Mouse (Mus musculus) midbrain, embryonic 11.5 days (tissue): ENCODE results near the gene Gm26602. TPM values are rescaled to one million over a fixed set of nuclear protein-coding genes. Genes with fewer than 3 reads are reported as not detected.

Experiments used
- ATAC-seq: fragments of 200-750 bp; cut with Nextera tagmentation; 2 replicates; pipeline ENCODE4 v1.8.0; 2017; ENCODE audit warnings: moderate TSS enrichment, moderate library complexity; ENCODE audit not compliant: low FRiP score
- DNase-seq: peaks from one replicate; pipeline ENCODE4 v3.0.0; 2015; ENCODE audit warnings: low spot score; ENCODE audit errors: missing footprints
- H3K27ac ChIP-seq: fragments of 300-500 bp; sonication (generic); 2 replicates; pipeline ENCODE4 v1.5.1; 2014; ENCODE audit warnings: low read depth, low read length
- H3K27me3 ChIP-seq: fragments of 300-500 bp; sonication (generic); 2 replicates; pipeline ENCODE4 v1.6.1; 2014; ENCODE audit warnings: mild to moderate bottlenecking, low read length, moderate library complexity, mixed read lengths; ENCODE audit not compliant: control insufficient read depth, insufficient read depth
- H3K36me3 ChIP-seq: fragments of 300-500 bp; sonication (generic); 2 replicates; pipeline ENCODE4 v1.6.1; 2014; ENCODE audit warnings: mild to moderate bottlenecking, low read length, moderate library complexity, mixed read lengths; ENCODE audit not compliant: control insufficient read depth, insufficient read depth
- H3K4me1 ChIP-seq: fragments of 300-500 bp; sonication (generic); 2 replicates; pipeline ENCODE4 v1.6.1; 2014; ENCODE audit warnings: low read length; ENCODE audit not compliant: control insufficient read depth, insufficient read depth
- H3K4me2 ChIP-seq: fragments of 300-500 bp; sonication (generic); 2 replicates; pipeline ENCODE4 v1.6.1; 2014; ENCODE audit warnings: mild to moderate bottlenecking, moderate library complexity
- H3K4me3 ChIP-seq: fragments of 300-500 bp; sonication (generic); 2 replicates; pipeline ENCODE4 v1.5.1; 2014; ENCODE audit warnings: low read depth, low read length
- H3K9ac ChIP-seq: fragments of 300-500 bp; sonication (generic); 2 replicates; pipeline ENCODE4 v1.6.1; 2014; ENCODE audit warnings: low read length
- H3K9me3 ChIP-seq: fragments of 300-500 bp; sonication (generic); 2 replicates; pipeline ENCODE4 v1.6.1; 2016; ENCODE audit warnings: low read length; ENCODE audit not compliant: control insufficient read depth
- WGBS: fragments of 180-500 bp; shearing (Covaris S2); extraction: QIAGEN DNeasy Blood & Tissue Kit; methylation state at CpG from one replicate; pipeline ENCODE4 v1.1.7; 2014; 5-methylcytosine and 5-hydroxymethylcytosine counted together
- polyA plus RNA-seq: library from polyadenylated mRNA; unstranded; fragments of >200 nt; fragmentation: Nextera tagmentation; extraction: Ambion mirVana; gene quantifications from 2 replicates; pipeline ENCODE4 v1.2.1, GENCODE M21; 2014

Gene Gm26602
- polyA plus RNA-seq, 1 experiment from 2014 or later, result 20.6 TPM

DNA sequence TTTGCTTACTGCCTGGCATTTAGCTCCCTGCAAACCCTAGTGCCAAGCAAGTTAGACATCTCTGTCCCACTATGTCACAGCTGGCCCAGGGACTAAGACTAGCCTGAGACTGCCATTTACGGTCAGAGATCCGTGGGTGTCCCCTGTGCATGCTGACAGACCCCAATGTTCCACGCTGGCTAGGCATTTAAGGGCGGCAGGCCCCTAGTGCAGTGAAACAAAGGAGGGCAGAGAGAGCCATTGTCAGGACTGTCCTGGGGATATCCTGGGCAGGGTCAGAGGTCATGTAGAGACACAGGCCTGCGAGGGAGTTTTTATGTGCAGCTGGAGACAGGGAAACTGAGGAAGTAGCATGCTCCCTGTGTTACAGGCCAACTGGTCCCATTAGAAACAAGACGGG is 23.2 kb downstream of the Gm26602 start:
- no peak overlapping the region for H3K4me2 ChIP-seq
- DNase-seq, result no peak
- H3K27ac ChIP-seq, result no peak overlapping the region
- no peak overlapping the region for H3K9ac ChIP-seq
- H3K27me3 ChIP-seq, result no peaks in the 10 kb centered on the region; the same call in 1 of the 2 replicates
- whole genome bisulfite sequencing, result 27% methylated on average over 6 of the region's 6 CpGs
- no peak overlapping the region for H3K4me3 ChIP-seq
- H3K4me1 ChIP-seq, result peaks cover 34% of the 10 kb centered on the region
- ATAC-seq, result no peak
- no peaks in the 10 kb centered on the region for H3K9me3 ChIP-seq
- H3K36me3 ChIP-seq, result no peaks in the 10 kb centered on the region

DNA sequence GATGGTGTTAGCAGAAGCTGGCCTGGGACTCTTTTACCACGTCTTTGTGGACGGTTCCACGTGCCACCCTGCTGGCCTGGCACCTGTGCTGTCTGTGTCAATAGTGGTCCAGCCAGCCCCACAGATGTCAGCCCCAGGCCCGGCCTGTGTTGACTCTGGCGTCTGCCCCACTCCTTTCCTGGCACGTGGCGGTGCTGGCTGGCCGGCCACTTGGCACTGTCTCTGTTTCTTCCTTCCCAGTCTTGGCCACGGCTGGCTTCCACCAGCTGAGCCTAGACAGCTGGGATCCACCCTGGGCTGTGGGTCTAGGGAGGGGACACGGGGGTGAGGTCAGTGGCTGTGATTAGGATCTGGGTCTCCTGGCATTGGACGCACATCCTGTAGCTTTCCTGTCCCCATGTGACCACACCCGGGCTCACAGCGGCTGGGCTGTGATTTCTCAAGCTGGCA is 23.6 kb downstream of the Gm26602 start:
- no peak overlapping the region for H3K4me3 ChIP-seq
- H3K9ac ChIP-seq, result no peak overlapping the region
- ATAC-seq (no peak), DNase-seq (no peak)
- no peak overlapping the region for H3K27ac ChIP-seq
- no peak overlapping the region for H3K4me2 ChIP-seq
- WGBS, result 77% methylated on average over 13 of the region's 13 CpGs
- H3K27me3 ChIP-seq, result no peaks in the 10 kb centered on the region; the same call in 1 of the 2 replicates
- H3K4me1 ChIP-seq, result peaks cover 30% of the 10 kb centered on the region
- no peaks in the 10 kb centered on the region for H3K9me3 ChIP-seq
- H3K36me3 ChIP-seq, result no peaks in the 10 kb centered on the region

DNA sequence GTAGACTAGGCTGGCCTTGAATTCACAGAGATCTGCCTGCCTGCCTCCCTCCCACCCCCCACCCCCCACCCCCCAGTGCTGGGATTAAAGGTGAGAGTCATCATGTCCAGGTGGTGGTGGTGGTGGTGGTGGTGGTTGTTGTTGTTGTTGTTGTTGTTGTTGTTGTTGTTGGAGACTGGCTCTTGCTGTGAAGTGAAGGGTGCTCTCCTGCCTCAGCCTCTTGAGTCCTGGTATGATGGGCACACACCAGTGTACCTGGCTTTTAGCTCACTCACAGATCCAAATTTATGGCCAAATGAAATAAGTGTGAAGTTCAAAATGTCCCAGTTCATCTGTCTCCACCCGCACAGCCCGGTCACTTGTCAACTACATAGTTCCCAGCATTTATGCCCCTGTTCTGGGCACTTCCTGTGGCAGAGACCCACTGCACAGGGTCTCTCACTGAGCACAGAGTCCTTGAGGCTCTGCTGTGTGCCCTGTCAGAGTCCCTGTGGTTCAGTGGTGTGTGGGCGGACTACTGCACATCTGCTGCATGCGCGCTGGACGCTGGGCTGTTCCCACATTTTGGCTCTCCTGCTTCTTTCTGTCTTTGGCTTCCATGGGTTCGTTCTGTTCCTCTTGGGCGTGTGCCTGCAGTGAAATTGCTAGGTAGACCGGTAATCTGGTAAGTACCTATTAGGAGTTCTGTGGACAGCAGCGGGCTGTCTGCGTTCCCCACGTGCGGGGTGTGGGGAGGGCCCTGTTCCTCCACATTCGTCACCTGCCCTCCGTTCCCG is 24.3 kb downstream of the Gm26602 start:
- Histone ChIP-seq H3K27me3 (no peaks in the 10 kb centered on the region; the same call in 1 of the 2 replicates), H3K9me3 (no peaks in the 10 kb centered on the region), H3K4me2 (no peak overlapping the region), H3K4me1 (peaks cover 29% of the 10 kb centered on the region), H3K36me3 (no peaks in the 10 kb centered on the region), H3K9ac (no peak overlapping the region), H3K27ac (no peak overlapping the region), H3K4me3 (no peak overlapping the region)
- 93% methylated on average over 16 of the region's 16 CpGs for WGBS
- ATAC-seq (no peak), DNase-seq (no peak)

- Histone ChIP-seq H3K27me3 (no peaks in the 10 kb centered on the region; the same call in 1 of the 2 replicates), H3K27ac (no peak overlapping the region), H3K36me3 (no peaks in the 10 kb centered on the region), H3K9ac (no peak overlapping the region), H3K4me1 (peaks cover 26% of the 10 kb centered on the region), H3K9me3 (no peaks in the 10 kb centered on the region), H3K4me2 (no peak overlapping the region), H3K4me3 (no peak overlapping the region)
- DNase-seq, result no peak
- WGBS, result 81% methylated on average over 10 of the region's 10 CpGs
- no peak for ATAC-seq
These were observed 25.7 kb downstream of the Gm26602 start for GRCm38 (mm10) chr10:79936284-79936910.

GRCm38 (mm10) chr10:79936911-79937441 is 26.3 kb downstream of the Gm26602 start:
- no peaks in the 10 kb centered on the region for H3K9me3 ChIP-seq
- no peak for DNase-seq
- no peak overlapping the region for H3K27ac ChIP-seq
- no peaks in the 10 kb centered on the region for H3K36me3 ChIP-seq
- H3K9ac ChIP-seq, result no peak overlapping the region
- H3K4me2 ChIP-seq, result no peak overlapping the region
- ATAC-seq, result no peak
- WGBS, result 82% methylated on average over 27 of the region's 27 CpGs
- H3K27me3 ChIP-seq, result no peaks in the 10 kb centered on the region; the same call in 1 of the 2 replicates
- peaks cover 26% of the 10 kb centered on the region for H3K4me1 ChIP-seq
- H3K4me3 ChIP-seq, result no peak overlapping the region

DNA sequence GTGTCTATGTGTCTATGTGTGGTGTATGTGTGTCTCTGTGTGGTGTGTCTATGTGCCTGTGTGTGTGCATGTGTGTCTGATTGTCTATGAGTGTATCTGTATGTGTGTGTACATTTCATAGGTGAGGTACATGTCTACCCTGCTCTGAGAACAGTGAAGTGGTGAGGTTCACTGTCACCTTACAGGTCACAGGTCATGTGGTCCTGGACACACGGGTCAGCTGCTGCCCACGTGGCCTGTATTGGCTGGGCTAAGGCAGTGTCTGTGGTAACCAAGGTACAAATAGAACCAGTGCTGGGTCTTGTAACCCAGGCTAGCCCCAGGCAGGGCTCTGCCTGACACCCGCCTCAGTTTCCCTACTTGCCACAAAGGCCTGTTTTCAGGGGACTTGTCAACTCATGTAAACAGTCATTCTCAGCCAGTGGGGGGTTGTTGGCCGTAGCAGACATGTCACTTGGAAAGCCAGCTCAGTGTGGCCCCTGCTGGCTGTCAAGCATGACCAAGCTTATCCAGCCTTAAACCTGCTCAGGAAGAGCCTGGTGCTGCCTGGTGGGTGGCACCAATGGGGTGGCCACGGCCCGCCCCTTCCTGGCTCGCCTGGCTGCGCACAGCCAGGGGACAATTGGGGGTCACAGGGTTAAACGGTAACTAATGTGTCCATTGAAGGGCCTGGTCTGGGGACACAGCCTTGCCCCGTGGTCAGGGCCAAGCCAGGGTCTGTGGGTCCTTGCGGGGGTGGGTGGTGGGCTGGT is 27.3 kb downstream of the Gm26602 start:
- 42% methylated on average over 11 of the region's 11 CpGs for WGBS
- H3K27ac ChIP-seq, result no peak overlapping the region
- ATAC-seq (no peak), DNase-seq (no peak)
- H3K9me3 ChIP-seq, result no peaks in the 10 kb centered on the region
- H3K9ac ChIP-seq, result no peak overlapping the region
- no peak overlapping the region for H3K4me2 ChIP-seq
- H3K27me3 ChIP-seq, result no peaks in the 10 kb centered on the region; the same call in 1 of the 2 replicates
- H3K4me3 ChIP-seq, result no peak overlapping the region
- peaks cover 20% of the 10 kb centered on the region for H3K4me1 ChIP-seq
- H3K36me3 ChIP-seq, result no peaks in the 10 kb centered on the region

DNA sequence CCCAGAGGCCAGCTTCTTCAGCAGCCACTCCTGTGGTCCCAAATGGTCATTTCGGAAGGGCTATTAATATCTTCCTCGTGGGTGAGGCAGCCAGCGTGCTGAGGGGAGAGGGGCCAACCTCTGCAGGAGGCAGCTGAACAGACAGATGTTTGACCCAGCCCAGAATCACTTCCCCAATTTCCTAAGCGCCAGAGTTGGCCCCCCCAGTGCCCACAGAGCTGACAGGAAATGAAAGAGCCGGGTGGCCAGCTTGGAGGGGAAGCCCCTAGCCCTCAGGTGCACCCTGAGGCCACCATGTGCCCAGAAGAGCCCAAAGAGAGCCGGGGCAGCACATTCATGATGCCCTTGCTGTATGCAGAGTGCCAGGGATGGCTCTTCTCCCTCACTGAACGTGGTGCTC is 30.1 kb downstream of the Gm26602 start:
- Histone ChIP-seq H3K27ac (no peak overlapping the region), H3K9ac (no peak overlapping the region), H3K27me3 (no peaks in the 10 kb centered on the region), H3K9me3 (no peaks in the 10 kb centered on the region), H3K4me1 (peaks cover 14% of the 10 kb centered on the region), H3K4me2 (no peak overlapping the region), H3K4me3 (no peak overlapping the region), H3K36me3 (no peaks in the 10 kb centered on the region)
- DNase-seq (no peak), ATAC-seq (no peak)
- 62% methylated on average over 7 of the region's 7 CpGs for WGBS

GRCm38 (mm10) chr10:79942988-79943387 is 32.3 kb downstream of the Gm26602 start:
- Histone ChIP-seq H3K4me2 (no peak overlapping the region), H3K27ac (no peak overlapping the region), H3K4me3 (no peak overlapping the region), H3K27me3 (no peaks in the 10 kb centered on the region), H3K36me3 (no peaks in the 10 kb centered on the region), H3K9me3 (no peaks in the 10 kb centered on the region), H3K4me1 (peaks cover 27% of the 10 kb centered on the region), H3K9ac (no peak overlapping the region)
- 76% methylated on average over 1 of the region's 1 CpGs for WGBS
- DNase-seq, result no peak
- ATAC-seq, result no peak
